ENCODE assay signal across 23 mouse cellular contexts in the genomic region with DNA sequence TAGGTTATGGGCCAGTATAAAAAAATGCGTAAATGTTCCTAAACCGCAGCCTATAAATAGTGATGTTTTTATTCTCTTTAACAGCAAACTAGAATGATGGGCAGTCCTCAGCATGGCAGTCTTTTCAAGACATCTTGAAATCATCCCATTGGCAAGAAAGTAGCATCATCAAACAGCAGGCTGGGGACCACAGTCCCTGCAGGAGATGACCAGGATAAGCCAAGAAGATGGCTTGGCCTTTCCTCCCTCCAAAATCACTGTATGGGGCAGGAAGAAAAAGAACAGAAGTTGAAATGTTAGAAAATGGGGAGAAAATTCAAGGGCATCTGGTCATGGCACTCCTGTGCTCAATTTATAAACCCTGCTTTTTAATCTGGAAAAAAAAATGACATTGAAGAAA.
"Had no signal": no experiment of that assay in that cellular context is flagged by ENCODE, and none has a peak within 500 bp of the region (broad histone marks: within the 10 kb centered on the region; RNA-seq: fewer than 3 reads in every experiment).

No protein-coding gene starts in this region.

- DNase-seq: heart, postnatal 10 days; heart, postnatal 14 days; heart, postnatal 36 days; heart, postnatal 4 days; kidney, adult 18-20 months; kidney, postnatal 10 days; kidney, postnatal 25 days; kidney, postnatal 4 days; layer of hippocampus, adult 9-11 months; layer of hippocampus, postnatal 36 days had no signal

- H3K27ac ChIP-seq: heart, embryonic 13.5 days; heart, embryonic 15.5 days; hindbrain, embryonic 10.5 days; hindbrain, embryonic 12.5 days; hindbrain, embryonic 13.5 days; hindbrain, embryonic 14.5 days; hindbrain, embryonic 15.5 days; hindbrain, postnatal 0 days; intestine, embryonic 15.5 days; kidney, embryonic 15.5 days; kidney, postnatal 0 days; layer of hippocampus, adult 2 months had no signal

- H3K4me3 ChIP-seq: heart, embryonic 12.5 days; heart, embryonic 13.5 days; heart, embryonic 15.5 days; hindbrain, embryonic 10.5 days; hindbrain, embryonic 12.5 days; hindbrain, embryonic 13.5 days; hindbrain, embryonic 15.5 days; intestine, embryonic 15.5 days; kidney, embryonic 15.5 days; layer of hippocampus, adult 2 months had no signal
